Mouse (Mus musculus) hindbrain, embryonic 16.5 days (tissue): ENCODE results near the gene Mok. TPM values are rescaled to one million over a fixed set of nuclear protein-coding genes. Genes with fewer than 3 reads are reported as not detected.
"Not testable (repeated sequence)": the region's sequence is repeated elsewhere in the genome, so short reads cannot be mapped to it uniquely, and the experiment has no call there.

ENCODE experiments used
- ATAC-seq: fragments of 200-750 bp; cut with Nextera tagmentation; 2 replicates; pipeline ENCODE4 v1.8.0; 2017; ENCODE audit warnings: moderate TSS enrichment, moderate library complexity
- H3K27ac ChIP-seq: fragments of 300-500 bp; sonication (generic); 2 replicates; pipeline ENCODE4 v1.5.1; 2014; ENCODE audit warnings: low read depth, mild to moderate bottlenecking, control low read depth, low read length, moderate library complexity
- H3K27me3 ChIP-seq: fragments of 300-500 bp; sonication (generic); replicated peaks from 2 replicates; pipeline ENCODE4 v1.6.1; 2014; ENCODE audit warnings: low read length; ENCODE audit not compliant: control insufficient read depth, insufficient read depth
- H3K36me3 ChIP-seq: fragments of 300-500 bp; sonication (generic); 2 replicates; pipeline ENCODE4 v1.6.1; 2014; ENCODE audit warnings: mild to moderate bottlenecking, low read length, moderate library complexity, mixed read lengths; ENCODE audit not compliant: control insufficient read depth, insufficient read depth
- H3K4me1 ChIP-seq: fragments of 300-500 bp; sonication (generic); 2 replicates; pipeline ENCODE4 v1.6.1; 2014; ENCODE audit warnings: low read depth, low read length; ENCODE audit not compliant: control insufficient read depth, insufficient read depth
- H3K4me2 ChIP-seq: fragments of 300-500 bp; sonication (generic); 2 replicates; pipeline ENCODE4 v1.6.1; 2014; ENCODE audit warnings: mild to moderate bottlenecking, low read length, control low read depth, moderate library complexity
- H3K4me3 ChIP-seq: fragments of 300-500 bp; sonication (generic); 2 replicates; pipeline ENCODE4 v1.5.1; 2014; ENCODE audit warnings: mild to moderate bottlenecking, low read length, control low read depth, moderate library complexity
- H3K9ac ChIP-seq: fragments of 300-500 bp; sonication (generic); 2 replicates; pipeline ENCODE4 v1.6.1; 2014; ENCODE audit warnings: low read depth, mild to moderate bottlenecking, control low read depth, low read length, moderate library complexity
- H3K9me3 ChIP-seq: fragments of 300-500 bp; sonication (generic); 2 replicates; pipeline ENCODE4 v1.6.1; 2014; ENCODE audit warnings: mild to moderate bottlenecking, low read length, moderate library complexity; ENCODE audit not compliant: control insufficient read depth
- WGBS: fragments of 180-500 bp; shearing (Covaris S2); extraction: QIAGEN DNeasy Blood & Tissue Kit; methylation state at CpG from one replicate; pipeline ENCODE4 v1.1.7; 2014; 5-methylcytosine and 5-hydroxymethylcytosine counted together
- polyA plus RNA-seq: library from polyadenylated mRNA; unstranded; fragments of >200 nt; fragmentation: Nextera tagmentation; extraction: Ambion mirVana; gene quantifications from 2 replicates; pipeline ENCODE4 v1.2.1, GENCODE M21; 2015

Mok gene
- polyA plus RNA-seq, 1 experiment from 2014 or later: 16.8 TPM

- WGBS: 91% methylated on average over 4 of the region's 4 CpGs
- no peaks in the 10 kb centered on the region for H3K9me3 ChIP-seq
- H3K36me3 ChIP-seq: peaks cover 34% of the 10 kb centered on the region
These were observed 29.4 kb upstream of the Mok start for GRCm38 (mm10) chr12:110870107-110870506.

DNA sequence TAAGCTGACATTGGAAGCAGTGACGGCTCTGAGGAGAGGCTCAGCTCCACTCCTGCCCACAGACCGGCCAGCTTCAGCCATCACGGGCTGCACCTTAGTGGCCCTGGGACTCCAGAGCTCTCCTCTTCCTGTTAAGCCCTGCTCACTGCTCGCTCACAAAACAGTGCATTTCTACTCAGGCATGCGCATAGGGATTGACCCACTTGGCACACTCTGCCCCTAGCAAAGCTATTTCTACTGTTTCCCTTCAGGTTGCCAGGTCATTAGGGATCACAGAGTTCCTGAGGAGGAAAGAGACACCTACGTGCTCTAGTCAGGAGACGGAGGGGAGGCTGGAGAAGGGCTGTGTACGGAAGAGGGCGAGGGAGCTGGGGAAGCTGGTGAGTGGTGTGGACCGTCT is 25.2 kb upstream of the Mok start:
- H3K4me3 ChIP-seq: no peak overlapping the region
- H3K4me2 ChIP-seq: no peak overlapping the region
- H3K4me1 ChIP-seq: no peaks in the 10 kb centered on the region
- ATAC-seq: no peak
- no peaks in the 10 kb centered on the region for H3K9me3 ChIP-seq
- WGBS: 77% methylated on average over 10 of the region's 10 CpGs
- H3K27ac ChIP-seq: no peak overlapping the region
- no peak overlapping the region for H3K9ac ChIP-seq
- no peaks in the 10 kb centered on the region for H3K27me3 ChIP-seq
- peaks cover 29% of the 10 kb centered on the region for H3K36me3 ChIP-seq

More at GRCm38 (mm10) chr12:110870107-110870506, 29.4 kb upstream of the Mok start:
- Histone ChIP-seq H3K4me1 (no peaks in the 10 kb centered on the region), H3K27me3 (no peaks in the 10 kb centered on the region), H3K27ac (no peak overlapping the region), H3K4me2 (no peak overlapping the region), H3K4me3 (no peak overlapping the region), H3K9ac (no peak overlapping the region)
- no peak for ATAC-seq

DNA sequence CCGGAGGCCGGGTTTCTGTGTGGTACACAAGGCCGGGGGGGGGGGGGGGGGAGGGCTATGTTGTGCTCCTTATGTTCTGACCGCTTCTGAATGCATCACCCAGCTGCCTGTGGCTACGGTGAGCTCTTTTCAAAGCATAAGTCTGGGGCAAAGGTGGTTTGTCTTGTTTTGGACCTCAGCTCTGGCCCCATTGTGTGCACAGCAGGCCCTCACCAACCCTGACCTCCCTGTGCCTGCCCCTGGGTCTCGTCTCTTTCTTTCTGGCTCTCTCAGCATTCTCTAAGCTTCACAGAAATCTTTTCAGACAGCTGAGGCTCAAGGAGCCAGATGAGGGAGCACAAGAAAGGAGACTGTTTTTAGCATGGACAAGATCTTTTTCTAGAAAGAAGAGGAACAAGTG is 24.8 kb upstream of the Mok start:
- Histone ChIP-seq H3K27me3 (no peaks in the 10 kb centered on the region), H3K4me2 (no peak overlapping the region), H3K4me3 (no peak overlapping the region), H3K27ac (no peak overlapping the region), H3K4me1 (no peaks in the 10 kb centered on the region), H3K9ac (no peak overlapping the region), H3K36me3 (peaks cover 29% of the 10 kb centered on the region), H3K9me3 (no peaks in the 10 kb centered on the region)
- ATAC-seq: no peak
- WGBS: 25% methylated on average over 5 of the region's 6 CpGs

GRCm38 (mm10) chr12:110864008-110864407 is 23.3 kb upstream of the Mok start:
- 94% methylated on average over 6 of the region's 6 CpGs for whole genome bisulfite sequencing
- no peaks in the 10 kb centered on the region for H3K4me1 ChIP-seq
- no peaks in the 10 kb centered on the region for H3K27me3 ChIP-seq
- no peak overlapping the region for H3K4me3 ChIP-seq
- peaks cover 25% of the 10 kb centered on the region for H3K36me3 ChIP-seq
- no peak overlapping the region for H3K4me2 ChIP-seq
- no peaks in the 10 kb centered on the region for H3K9me3 ChIP-seq
- no peak for ATAC-seq
- H3K27ac ChIP-seq: no peak overlapping the region
- H3K9ac ChIP-seq: no peak overlapping the region

GRCm38 (mm10) chr12:110861256-110861655 is 20.5 kb upstream of the Mok start:
- WGBS: 59% methylated on average over 7 of the region's 7 CpGs
- no peak overlapping the region for H3K9ac ChIP-seq
- H3K27me3 ChIP-seq: no peaks in the 10 kb centered on the region
- no peak for ATAC-seq
- H3K4me1 ChIP-seq: no peaks in the 10 kb centered on the region
- peaks cover 11% of the 10 kb centered on the region for H3K36me3 ChIP-seq
- H3K4me3 ChIP-seq: no peak overlapping the region
- H3K9me3 ChIP-seq: no peaks in the 10 kb centered on the region
- no peak overlapping the region for H3K4me2 ChIP-seq
- H3K27ac ChIP-seq: no peak overlapping the region

DNA sequence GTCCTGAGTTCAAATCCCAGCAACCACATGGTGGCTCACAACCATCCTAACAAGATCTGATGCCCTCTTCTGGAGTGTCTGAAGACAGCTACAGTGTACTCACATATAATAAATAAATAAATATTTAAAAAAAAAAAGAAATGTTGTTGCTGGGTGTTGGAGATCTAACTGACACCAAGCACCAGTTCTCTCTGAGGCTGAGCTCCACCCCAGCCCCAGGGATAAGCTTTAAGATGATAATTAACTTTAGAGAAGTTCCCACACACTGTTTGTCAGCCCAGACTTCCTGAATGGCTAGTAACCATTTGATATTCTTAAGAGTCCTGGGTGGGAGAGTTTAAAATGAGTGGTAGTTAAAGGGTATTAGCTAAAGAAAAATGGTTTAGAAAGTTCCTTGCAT is 19.6 kb upstream of the Mok start:
- no peaks in the 10 kb centered on the region for H3K4me1 ChIP-seq
- H3K36me3 ChIP-seq: peaks cover 16% of the 10 kb centered on the region
- H3K27ac ChIP-seq: no peak overlapping the region
- no peak overlapping the region for H3K4me2 ChIP-seq
- ATAC-seq: no peak
- H3K27me3 ChIP-seq: no peaks in the 10 kb centered on the region
- H3K9ac ChIP-seq: no peak overlapping the region
- no peaks in the 10 kb centered on the region for H3K9me3 ChIP-seq
- no peak overlapping the region for H3K4me3 ChIP-seq

DNA sequence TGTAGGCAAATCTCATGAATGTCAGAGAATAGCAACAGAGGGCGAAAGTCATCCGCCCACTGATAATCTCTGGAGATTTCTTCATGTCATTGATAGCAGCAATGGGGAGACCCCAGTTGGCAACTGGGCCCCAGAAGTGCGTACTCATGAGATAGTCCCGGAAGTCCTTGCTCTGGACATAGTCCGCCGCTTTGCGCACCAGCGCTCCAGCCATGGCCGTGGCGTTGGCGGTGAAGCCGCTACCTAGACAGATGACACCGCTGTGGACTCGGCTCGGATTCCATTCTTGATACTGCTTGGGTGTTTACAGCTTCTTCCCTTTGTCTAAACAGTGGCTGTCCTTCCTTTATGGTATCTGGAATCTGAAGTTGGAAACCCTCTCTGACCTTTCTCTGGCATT is 17.9 kb upstream of the Mok start:
- not testable (repeated sequence) for H3K9me3 ChIP-seq, H3K4me1 ChIP-seq, H3K27me3 ChIP-seq, H3K4me2 ChIP-seq, ATAC-seq, H3K9ac ChIP-seq, H3K27ac ChIP-seq, H3K4me3 ChIP-seq
- 95% methylated on average over 15 of the region's 15 CpGs for WGBS
- peaks cover 14% of the 10 kb centered on the region for H3K36me3 ChIP-seq

- H3K4me1 ChIP-seq: no peaks in the 10 kb centered on the region
- ATAC-seq: no peak
- no peaks in the 10 kb centered on the region for H3K9me3 ChIP-seq
- no peak overlapping the region for H3K9ac ChIP-seq
- no peak overlapping the region for H3K4me3 ChIP-seq
- no peak overlapping the region for H3K27ac ChIP-seq
- WGBS: 90% methylated on average over 7 of the region's 7 CpGs
- H3K36me3 ChIP-seq: peaks cover 13% of the 10 kb centered on the region
- no peak overlapping the region for H3K4me2 ChIP-seq
- H3K27me3 ChIP-seq: no peaks in the 10 kb centered on the region
These were observed 16.5 kb upstream of the Mok start for GRCm38 (mm10) chr12:110857196-110857595.

- H3K27ac ChIP-seq: no peak overlapping the region
- peaks cover 9% of the 10 kb centered on the region for H3K4me1 ChIP-seq
- 86% methylated on average over 32 of the region's 32 CpGs for WGBS
- no peak overlapping the region for H3K4me2 ChIP-seq
- no peaks in the 10 kb centered on the region for H3K9me3 ChIP-seq
- no peaks in the 10 kb centered on the region for H3K27me3 ChIP-seq
- no peak for ATAC-seq
- no peak overlapping the region for H3K4me3 ChIP-seq
- peaks cover 10% of the 10 kb centered on the region for H3K36me3 ChIP-seq
- H3K9ac ChIP-seq: no peak overlapping the region
These were observed 14.3 kb upstream of the Mok start for GRCm38 (mm10) chr12:110854786-110855737.
